Mouse (Mus musculus) c-Kit-positive CD71-positive TER-119-positive erythroid progenitor cells, embryonic 14.5 days (primary cell): ENCODE data around the gene Aprt.
"Not testable (repeated sequence)": the region's sequence is repeated elsewhere in the genome, so short reads cannot be mapped to it uniquely, and the experiment has no call there.

Experiments
- DNase-seq: peaks from one replicate; pipeline ENCODE4 v3.0.0-alpha.2; 2013; ENCODE audit warnings: low spot score

Aprt gene

DNA sequence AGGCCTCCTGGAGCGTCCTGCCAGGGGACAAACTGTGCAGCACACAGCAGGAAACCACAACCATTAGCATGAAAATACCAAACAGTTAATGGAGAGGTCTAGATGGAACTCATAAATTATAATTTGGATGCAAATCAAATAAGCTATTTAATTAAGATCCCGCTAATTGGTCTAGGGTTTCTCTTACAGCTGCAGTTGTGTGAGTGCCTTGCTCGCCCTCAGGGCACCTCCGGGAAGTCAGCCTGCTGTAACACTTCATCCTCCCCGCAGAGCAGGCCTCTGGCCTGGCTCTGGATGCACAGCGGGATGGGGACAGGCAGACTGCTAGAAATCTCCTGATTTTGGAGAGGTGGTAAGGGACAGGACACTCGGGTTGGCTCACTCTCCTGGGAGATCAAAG, 9.5 kb upstream of the Aprt start:
- no peak for DNase-seq

DNA sequence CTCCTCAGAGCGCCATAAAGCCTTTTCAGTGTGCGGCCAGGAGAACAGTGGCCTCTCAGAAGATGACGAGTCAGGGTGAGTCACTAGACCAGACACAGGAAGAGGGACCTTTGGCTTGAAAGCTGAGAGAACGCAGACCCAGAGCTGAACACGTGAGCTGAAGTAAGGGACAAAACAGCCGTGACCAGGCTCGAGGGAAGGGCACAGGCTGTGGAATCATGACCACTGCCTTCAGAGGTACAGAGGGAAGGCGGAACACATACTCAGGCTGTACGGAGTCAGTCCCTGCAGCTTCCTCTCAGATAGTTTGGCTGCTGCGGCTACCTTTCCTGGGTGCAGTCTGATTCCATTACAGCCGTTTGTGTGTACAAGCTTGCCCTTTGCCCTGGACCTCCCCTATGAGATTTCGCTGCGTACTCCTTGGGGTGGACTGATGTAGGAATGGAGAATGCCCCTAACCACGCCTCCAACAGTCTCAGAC, 8.7 kb upstream of the Aprt start:
- no peak for DNase-seq

DNA sequence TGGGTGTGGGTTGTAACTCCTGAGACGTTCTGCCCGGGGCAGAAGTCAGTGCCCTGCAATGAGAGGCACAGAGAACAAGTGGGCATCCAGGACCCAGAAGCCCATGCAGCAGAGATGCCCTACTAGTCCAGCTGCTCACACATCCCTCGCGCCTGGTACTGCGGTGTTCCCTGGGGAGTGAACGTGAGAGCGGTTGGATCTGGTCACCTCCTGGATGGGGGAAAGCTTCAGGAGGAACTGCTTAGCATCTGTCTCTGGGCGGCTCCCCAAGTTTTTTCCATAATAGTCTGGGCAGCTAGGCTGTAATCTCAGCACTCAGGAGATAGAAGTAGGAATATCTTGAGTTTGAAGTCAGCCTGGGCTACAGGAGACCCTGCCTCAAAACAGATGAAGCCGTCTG, 8.3 kb upstream of the Aprt start:
- DNase-seq: no peak

DNA sequence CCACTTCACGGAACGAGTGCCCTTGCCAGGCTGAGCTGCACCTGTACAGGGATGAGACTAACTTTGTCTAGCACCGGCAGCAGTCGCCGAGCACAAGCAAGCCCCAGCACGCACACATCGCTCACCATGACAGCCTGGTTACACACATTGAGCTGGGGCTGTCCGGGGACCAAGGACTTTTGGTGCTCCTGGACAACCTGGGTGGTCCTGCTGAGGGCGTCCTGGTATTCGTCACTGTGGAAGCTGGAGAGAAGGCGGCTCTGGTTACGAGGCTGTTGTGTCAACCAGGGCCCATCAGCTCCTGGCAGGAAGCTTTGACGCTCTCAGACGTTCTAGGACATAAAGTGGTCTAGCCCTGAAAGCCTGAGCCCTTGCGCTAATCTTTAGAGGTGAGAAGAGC, 4.2 kb upstream of the Aprt start:
- DNase-seq: no peak

DNA sequence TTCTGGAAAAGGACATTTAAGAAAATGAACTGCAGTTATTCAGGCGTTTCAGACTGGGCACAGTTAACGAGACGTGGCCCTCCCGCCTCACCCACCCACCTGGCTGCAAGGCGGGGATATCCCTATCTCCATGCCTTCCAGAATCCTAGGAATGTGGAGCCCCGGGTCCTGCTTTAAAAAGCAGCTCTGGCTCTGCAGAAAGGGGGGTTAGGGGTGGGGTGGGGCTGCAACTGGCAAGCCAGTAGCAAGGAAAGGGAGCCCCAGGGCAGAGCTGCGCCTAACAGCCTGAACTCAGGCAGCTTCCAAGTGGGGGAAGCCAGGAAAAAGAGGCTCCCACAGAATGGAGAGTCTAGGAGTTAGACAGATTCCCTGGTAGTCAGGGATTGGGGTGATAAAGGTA, 2.5 kb upstream of the Aprt start:
- no peak for DNase-seq

DNA sequence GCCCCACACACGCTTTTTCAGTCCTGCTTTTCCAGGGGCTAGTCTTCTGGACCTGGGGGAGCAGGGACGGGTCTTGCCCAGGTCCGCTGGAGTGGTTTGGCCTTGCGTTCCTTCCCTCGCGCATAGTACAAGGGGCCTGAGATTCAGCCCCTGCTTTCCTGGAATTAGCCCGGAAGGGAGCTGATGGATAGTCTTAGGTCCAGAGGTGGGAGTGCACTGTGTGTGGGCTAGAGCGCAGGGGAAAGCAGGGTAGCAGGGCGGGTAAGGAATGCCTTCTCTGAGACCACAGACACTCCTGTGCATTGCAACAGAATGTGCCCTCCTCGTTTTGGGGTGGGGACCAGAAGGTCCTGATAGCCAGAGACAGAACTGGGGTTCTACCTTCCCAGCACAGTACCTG, 407 bp upstream of the Aprt start:
- no peak for DNase-seq

DNA sequence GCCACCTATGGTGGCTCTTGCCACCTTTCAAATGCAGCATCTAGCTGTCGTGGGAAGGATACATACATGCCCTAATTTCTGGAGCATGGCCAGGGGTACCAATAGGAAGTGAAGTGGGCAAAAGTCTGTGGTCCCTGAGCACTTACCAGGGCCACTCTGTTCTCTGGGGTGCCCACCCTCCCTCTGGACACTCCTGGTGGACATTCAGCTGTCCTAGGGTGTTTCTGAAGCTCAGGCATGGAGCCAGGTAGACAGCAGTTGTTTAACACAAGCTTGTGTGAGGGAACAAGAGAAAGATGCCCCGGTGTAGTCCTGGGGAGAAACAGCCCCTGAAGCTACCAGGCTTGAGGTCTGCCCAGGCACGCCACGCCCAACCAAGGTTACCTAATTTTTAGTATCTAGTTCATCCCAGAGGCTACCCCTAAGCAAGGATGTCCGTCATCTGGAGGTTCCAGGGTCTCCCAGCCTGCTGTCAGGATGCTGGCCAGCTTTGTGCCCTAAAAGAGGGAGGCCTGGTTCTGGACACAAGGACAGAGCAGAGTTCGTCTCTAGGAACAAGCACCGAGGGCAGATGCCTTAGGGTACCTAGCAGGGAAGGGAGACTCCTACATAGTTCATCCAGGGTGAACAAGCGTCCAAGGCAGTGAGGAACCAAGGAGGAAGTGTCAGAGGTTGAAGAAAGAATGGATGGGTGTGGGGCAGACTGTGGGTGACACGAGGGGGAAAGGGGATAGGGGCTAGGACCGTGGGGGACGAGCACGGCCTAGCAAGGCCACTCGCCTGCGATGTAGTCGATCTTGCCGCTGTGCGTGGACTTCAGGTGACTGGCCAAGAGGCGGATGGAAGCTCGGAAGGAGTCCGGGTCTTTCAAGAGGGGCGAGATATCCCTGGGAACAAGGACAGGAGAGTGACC, 718 bp downstream of the Aprt start:
- DNase-seq: no peak

DNA sequence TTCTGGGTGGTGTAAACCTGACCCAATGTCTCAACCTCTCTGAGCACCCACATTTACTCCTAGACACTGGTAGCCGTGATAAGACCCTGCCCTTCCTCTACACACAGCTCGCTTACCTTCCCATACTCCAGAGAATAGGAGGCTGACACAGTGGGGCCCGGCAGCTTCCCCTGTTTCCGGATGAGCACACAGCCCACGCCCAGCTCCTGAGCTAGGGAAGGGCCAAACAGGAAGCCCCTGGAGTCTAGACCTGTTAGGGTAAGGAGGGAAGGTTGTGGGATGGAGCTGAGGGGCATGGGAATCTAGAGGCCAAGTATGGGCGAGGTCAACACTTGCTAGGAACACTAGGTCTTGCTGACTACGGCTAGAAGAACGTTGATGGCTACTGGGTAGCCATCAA, 1.4 kb downstream of the Aprt start:
- no peak for DNase-seq

DNA sequence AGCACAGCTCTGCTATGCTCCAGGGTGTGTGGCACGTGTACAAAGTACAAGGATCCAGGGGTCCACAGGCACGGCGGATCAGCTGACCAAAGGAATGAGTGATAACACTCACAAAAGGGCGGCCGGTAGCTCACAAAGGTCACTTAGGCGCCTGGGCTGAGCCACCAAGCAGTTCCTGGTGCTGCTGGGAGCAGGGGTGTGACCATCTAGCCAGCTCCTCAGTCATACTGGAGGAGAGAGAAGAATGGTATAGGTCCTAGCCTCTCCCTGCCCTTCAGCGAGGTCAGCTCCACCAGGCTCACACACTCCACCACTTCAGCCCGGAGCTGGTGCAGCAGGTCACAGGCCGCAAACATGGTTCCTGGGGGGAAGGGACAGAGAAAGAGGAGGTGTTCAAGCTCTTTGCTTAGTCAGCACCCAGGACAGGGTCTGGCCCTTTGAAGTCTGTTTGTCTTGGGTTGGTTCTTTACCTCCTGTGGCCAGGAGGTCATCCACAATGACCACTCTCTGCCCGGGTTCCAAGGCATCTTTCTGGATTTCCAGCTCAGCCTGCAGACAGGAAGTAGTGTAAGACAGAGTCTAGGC, 1.9 kb downstream of the Aprt start:
- no peak for DNase-seq

DNA sequence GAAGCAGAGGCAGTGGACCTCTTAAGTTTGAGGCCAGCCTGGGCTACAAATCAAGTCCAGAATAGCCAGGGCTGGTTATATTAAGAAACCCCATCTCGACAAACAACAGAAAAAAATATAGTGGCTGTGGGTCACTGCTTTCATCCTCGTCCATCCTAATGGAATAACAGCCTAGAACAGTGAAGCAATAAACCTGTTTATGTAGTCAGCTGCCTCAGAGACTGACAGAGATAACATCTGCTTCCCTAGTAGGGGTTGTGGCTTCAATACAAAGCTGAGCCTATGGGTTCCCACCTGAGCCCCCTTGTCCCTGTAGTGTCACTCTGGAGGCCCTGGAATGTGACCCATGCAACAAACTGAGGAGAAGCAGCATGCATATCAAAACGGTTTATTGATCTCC, 2.4 kb downstream of the Aprt start:
- no peak for DNase-seq

DNA sequence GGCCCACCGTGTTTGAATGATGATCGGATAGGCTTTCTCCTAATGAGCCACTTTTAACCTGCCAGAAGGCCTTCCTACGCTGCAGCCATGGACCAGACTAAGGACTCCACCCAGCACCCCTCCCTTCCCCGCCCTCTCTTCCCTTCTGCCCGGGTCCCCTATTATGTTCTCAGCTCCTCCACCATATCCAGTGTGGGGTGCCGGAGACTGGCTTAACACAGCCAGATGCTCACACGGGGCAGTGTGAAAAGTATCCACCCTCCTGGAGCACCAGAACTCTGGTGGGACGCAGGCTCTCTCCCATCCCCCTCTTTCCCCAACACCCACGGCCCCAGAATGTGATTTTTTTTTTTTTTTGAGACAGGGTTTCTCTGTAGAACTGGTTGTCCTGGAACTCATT, 3.1 kb downstream of the Aprt start:
- peak; percentile 44 for DNase-seq

DNA sequence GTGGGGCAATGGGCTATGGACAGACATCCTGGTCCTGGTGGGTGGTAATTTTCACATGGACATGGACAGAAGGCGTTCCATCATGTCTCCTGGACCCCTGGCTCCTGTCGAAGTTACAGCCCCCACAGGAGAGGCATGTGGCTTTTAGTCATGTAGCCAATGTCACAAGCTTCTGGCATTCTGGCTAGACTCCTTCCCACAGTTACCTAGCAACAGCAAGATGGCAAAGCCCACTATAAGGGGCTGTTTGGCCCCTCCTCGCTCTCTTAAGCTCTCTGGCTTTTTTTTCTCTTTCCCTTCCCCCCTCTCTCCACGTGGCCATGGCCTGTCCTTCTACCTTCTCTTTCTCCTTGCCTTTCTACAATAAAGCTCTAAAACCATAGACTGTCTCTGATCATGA, 3.5 kb downstream of the Aprt start:
- DNase-seq: not testable (repeated sequence)

DNA sequence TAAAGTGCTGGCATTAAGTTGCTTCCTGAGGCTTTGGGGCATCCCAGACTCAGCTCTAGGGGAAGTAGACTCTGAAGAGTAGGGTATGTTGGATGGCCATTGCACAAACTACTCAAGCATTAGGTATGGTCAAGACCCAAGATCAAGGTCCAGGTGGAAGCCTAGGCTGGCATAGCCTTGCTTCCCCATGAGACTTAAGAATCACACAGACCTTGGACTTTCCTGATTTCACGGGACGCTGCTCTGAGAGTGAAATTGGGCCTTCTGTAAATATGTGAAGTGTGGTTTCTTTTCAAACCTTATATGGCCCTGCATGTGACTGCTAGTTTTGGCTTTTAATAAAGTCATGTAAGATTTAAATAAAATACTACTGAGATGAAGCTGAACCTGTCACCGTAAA, 4.0 kb downstream of the Aprt start:
- no peak for DNase-seq

DNA sequence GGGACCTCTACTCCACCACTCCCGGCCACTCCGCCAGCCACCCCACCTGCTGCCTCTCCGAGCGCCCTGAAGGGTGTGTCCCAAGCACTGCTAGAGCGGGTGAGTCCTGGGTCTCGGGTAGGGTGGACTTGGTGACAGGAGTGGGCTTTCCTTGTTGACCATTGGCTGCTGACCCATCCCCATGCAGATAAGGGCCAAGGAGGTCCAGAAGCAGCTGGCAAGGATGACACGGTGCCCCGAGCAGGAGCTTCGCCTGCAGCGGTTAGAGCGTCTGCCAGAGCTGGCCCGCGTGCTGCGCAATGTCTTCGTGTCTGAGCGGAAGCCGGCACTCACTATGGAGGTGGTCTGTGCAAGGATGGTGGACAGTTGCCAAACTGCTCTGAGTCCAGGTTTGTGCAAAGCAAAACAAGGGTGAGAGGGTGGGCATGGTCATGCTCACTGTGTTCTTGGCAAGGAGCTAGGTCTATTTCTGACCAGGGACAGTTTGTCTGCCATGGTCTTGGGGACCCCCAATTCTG, 4.9 kb downstream of the Aprt start:
- no peak for DNase-seq

DNA sequence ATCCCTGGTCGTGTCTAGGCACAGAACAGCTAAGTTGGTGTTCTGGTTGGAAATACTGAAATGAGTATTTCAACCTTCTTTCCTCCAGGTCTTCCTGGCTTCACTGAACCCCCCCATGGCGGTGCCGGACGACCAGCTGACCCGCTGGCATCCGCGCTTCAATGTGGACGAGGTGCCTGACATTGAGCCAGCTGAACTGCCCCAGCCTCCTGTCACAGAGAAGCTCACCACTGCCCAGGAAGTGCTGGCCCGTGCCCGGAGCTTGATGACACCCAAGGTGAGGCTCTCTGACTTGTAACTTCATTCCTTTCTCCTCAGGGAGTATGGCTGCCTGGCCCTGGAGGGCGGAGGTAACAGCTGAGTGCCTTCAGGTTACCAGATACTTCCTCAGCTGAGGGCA, 5.6 kb downstream of the Aprt start:
- no peak for DNase-seq

DNA sequence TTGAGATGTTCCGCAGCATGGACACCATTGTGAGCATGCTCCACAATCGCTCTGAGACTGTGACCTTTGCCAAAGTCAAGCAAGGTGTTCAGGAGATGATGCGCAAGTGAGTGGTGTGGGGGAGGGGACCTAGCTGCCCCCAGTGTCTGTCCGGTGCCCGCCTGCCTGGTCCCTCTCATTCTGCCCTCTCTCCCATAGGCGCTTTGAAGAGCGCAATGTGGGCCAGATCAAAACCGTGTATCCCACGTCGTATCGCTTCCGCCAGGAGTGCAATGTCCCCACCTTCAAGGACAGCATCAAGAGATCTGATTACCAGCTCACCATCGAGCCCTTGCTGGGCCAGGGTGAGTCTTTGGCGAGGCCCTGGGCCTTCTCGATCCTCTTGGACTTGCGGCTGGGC, 6.7 kb downstream of the Aprt start:
- no peak for DNase-seq

DNA sequence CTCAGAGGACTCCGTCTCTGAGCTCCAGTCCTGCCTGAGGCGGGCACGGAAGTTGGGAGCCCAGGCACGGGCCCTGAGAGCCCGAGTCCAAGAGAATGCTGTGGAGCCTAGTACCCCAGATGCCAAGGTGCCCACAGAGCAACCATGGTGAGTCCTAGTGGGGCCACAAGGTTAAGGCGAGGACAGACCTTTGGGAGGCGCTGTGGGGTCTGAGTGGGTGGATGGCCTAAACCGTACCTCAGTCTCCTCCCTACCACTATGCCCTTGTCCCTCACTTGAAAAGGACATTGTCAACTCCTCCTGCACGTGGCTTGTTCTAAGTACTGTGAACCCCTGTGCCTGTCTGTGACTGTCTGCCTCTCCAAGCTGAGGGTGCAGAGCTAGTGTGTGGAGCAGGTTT, 7.4 kb downstream of the Aprt start:
- DNase-seq: no peak

DNA sequence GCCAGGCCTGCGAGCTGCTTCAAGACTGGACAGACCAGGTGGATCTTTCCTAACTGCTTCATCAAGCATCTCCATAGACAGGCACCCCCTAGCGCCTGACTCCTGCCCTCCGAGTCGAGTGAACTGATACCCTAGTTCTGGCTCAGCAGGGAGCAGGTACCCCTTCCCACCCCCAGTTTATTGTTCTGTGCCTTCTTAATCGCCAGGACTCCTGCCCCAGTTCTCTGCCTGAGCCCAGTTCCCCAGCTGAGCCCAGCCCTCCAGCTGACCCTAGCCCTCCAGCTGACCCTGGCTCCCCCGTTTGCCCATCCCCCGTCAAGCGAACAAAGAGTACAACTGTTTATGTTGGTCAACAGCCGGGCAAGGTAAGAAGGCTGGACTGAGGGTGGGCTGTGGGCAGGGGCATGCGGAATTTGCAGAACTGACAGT, 7.8 kb downstream of the Aprt start:
- no peak for DNase-seq

DNA sequence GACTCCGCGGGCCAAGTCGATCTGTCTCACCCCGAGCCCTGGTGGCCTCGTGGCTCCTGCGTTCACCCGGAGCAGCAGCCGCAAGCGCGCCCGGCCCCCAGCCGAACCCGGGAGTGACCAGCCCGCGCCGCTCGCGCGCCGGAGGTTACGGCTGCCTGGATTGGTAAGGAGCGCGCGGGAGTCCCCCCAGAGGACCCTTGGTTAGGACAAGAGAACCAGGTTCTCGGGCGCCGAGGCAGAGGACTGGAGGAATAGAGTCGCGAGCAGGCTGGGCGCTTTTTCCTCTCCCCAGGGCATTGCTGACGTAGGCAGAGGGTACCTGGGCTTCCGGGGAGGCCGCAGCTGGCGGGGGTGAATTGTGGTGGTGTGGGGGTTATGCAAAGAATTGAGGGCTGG, 8.6 kb downstream of the Aprt start:
- no peak for DNase-seq

DNA sequence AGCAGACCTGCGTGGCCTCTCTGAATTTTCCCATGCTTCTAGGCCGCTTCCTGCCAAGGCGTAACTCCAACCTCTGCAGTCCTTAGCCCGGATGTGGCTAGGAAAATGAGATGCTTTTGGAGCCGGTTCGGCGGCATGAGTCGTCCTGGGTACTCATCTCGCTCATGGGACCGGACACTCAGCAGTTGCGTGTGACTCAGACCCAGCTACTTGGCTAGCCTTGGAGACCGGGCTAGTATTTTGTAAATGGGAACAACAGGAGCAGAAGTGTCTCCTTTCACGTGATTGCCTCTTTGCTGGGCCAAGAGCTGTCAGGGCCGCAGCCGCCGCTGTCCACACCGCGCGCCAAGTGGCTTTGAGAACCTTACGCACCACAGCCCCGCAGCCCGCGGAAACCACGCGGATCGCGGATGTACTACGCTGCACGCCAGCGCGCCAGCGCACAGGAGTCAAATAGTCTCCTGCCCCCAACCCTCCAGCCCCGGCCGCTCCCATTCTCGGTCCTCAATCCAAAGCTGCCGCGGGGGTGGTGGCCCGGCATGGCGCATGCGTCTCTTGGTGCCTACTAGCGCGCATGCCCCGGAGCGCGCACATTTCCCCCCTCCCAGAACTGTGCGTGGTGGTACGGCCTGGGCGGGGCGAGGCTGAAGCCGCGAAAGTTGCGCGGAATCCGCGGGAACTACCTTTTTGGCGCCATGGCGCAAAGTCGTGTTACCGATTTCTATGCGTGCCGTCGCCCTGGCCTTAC, 9.2 kb downstream of the Aprt start, which contains the start of gene Cdt1:
Cdt1 (plus strand) TSS at position 655 of the 748 bp plus-strand sequence.
- peak; percentile 93 for DNase-seq

DNA sequence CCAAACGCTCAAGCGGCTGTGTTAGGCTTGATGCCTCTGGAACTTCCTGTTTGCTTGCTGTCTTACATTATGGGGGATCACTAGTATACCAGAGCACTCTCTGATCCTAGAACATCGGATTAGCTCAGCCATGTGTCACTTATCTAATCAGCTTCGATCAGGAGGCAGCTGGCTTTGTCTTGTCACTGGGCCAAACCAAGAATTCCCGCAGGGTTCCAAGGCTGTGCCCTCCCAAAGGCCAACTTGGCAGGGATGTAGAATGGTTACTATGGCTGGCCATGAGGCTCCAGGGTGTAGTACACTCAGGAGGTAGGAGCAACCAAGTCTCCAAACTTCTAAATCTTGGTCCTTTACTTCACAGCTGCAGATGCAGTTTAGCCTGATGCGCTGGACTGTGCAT, 9.9 kb downstream of the Aprt start:
- peak; percentile 71 for DNase-seq
